Mouse (Mus musculus): Measurements from ENCODE around the gene Olfr26.

DNA sequence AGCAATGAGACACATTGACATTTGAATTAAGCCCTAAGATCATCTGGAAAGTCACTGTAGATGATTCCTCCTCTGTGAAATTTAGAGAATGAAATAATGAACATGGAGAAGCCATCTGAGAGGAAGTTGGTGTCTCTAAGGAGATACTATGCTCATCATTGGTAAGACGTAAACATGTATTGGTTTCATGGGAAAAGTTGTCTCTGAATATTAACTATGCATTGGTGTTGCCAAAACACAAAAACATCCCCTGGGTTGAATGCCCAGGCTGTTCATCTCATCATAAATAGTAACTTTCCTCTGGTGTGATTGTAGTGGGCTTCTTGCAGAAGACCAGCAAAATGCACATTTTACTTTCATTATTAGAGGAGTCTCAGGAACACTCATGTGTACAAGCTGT lies 28.6 kb upstream of the Olfr26 start, which contains the start of gene Olfr923:
- no peak for TF ChIP-seq POLR2A (IDR thresholded peaks at IDR 0.05; ENCODE audit: extremely low read depth, insufficient read depth, low read length)
- TF ChIP-seq CTCF (IDR thresholded peaks at IDR 0.05; ENCODE audit: low read depth, low read length) = no peak
